Mouse (Mus musculus) erythroblast, adult 5-6 weeks (primary cell): Measurements from ENCODE around the gene Ms4a14. TPM values are rescaled to one million over a fixed set of nuclear protein-coding genes. Genes with fewer than 3 reads are reported as not detected.
"Not testable (repeated sequence)": the region's sequence is repeated elsewhere in the genome, so short reads cannot be mapped to it uniquely, and the experiment has no call there.

Experiments used
- ATAC-seq: replicated peaks from 2 replicates; pipeline ENCODE4 v1.8.0; 2016; ENCODE audit warnings: moderate number of reproducible peaks, mild to moderate bottlenecking, moderate TSS enrichment, inconsistent platforms; ENCODE audit not compliant: poor library complexity, low FRiP score, severe bottlenecking
- total RNA-seq, 2 experiments: library from RNA; stranded (forward) in 1 of 2; stranded (reverse) in 1 of 2; fragments of 150-400 nt in 1 of 2; fragments of 200-764, 138-1000 nt in 1 of 2; gene quantifications; 2 replicates each; pipeline versions ENCODE4 v1.2.3 to v1.2.4; 2015 to 2017; ENCODE audit warnings: low replicate concordance in 2 of 2

The Ms4a14 gene
- total RNA-seq (2015; ENCODE audit: low replicate concordance) (not detected in 2 replicates), total RNA-seq (2017; ENCODE audit: low replicate concordance) (0.26 TPM in 1 of 2 replicates, not detected in the other)

DNA sequence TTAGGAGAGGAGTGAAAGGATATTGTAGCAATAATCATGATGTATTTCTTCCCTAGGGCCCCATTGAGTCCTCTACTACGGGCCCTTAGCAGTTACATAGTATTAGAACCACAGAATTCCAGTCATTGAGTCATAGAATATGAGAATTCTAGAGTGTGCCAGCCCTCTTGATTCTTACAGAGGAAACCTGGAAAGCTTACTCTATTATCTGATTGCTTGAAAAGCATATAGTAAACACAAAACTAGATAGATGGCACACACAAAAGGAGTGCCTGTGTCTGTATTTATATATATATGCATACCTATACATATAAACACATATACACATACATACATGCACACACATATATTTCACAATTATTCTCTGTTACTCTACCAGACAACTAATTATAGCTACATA, at the start of gene Ms4a14:
Ms4a14 (minus strand) TSS at position 101 of the 400 bp plus-strand sequence.
- ATAC-seq, result no peak

DNA sequence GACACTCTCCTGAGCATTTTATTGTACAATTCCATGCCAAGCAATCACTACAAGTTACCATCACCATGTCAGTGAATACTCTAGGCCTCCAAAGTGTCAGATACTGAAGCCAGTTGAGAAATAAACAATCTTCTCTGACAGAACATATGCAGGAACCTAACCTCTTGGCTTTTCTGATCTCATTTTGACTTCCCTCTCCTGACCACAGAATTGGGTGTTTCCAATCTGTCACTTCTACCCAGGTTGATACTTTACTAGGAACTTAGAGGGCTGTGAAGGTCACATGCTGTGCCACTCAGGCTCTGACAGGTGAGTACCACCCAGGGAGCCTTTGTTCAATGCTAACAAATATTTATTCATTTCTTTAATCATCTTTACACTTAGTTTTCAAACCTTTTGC, 47.7 kb upstream of the Ms4a14 start:
- no peak for ATAC-seq

DNA sequence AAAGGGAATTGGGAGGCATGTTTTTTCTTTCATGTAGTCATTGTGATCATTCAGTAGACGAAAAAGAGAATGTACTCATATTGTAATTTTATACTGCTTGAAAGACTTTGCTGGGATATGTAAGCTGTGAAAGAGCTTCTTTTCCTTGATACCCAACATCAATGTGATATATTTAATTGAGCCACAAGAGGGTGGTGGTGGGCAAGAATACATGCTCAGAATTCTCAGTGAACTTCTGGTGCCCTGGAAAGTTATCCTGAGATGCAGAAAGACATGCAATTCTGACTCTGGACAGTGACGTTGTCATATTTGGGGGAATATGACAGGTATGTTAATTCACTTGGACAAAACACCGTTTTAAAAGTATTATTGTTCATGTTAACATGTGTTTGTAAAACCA, 45.9 kb upstream of the Ms4a14 start:
- ATAC-seq, result no peak

DNA sequence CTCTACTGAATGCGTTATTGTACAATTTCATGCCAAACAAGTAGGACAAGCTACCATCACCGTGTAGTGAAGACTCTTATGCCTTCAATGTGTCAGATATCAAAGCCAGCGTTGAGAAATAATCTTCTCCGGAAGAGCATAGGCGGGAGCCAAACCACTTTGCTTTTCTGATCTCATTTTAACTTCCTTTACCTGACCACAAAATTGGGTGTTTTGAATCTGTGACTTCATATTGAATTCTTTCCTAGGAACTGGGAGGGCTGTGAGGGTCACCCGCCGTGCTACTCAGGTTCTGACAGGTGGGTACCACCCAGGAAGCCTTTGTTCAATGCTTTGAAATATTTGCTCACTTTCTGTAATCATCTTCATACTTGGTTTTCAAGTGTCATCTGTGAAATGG, 41.5 kb upstream of the Ms4a14 start:
- ATAC-seq, result no peak

DNA sequence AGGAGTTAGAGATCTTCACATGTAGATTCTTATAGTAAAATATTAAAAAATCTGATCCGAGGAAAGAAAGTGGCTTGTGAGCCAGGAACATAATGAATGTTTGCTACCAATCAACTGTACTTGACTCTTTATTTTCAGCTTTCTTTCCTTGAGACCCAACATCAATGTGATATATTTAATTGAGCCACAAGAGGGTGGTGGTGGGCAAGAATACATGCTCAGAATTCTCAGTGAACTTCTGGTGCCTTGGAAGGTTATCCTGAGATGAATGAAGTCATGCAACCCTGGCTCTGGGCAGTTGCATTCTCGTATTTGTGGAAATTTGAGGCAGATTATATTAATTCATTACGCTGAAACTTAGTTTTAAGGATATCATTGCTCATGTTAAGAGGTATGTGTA, 37.6 kb upstream of the Ms4a14 start:
- no peak for ATAC-seq

DNA sequence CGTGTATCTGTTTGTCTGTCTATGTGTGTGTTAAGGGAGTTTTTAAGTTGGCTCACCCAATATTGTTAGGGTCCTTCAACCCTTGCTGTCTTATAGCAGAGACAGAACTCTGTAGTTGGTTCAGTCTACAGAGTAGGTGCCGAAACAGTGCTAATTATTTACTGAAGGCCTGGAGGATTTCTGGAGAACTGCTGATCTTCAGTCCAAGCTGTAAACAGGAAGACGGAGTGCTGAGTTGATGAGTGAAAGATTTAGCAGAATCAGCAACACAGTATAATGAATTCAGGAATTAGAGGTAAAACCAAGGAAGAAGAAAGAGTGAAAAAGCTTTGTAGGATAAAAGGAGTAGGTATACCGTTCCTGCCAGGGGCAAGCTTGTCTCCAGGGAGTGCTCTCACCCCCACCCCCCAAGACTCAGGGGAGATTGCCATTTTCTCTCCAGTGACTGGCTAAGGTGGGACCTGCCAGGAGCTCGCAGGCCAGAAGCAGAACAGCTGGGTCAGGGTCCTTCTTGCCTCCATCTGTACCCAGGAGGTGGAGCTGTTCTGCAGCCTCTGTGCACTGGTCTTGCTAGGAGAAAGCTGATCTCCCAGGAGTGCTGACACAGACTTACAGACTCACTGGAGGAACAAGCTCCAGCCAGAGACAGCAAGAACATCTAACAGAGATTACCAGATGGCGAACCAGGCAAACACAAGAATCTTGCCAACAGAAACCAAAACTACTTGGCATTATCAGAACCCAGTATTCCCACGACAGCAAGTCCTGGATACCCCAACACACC, 35.6 kb upstream of the Ms4a14 start:
- ATAC-seq, result no peak

DNA sequence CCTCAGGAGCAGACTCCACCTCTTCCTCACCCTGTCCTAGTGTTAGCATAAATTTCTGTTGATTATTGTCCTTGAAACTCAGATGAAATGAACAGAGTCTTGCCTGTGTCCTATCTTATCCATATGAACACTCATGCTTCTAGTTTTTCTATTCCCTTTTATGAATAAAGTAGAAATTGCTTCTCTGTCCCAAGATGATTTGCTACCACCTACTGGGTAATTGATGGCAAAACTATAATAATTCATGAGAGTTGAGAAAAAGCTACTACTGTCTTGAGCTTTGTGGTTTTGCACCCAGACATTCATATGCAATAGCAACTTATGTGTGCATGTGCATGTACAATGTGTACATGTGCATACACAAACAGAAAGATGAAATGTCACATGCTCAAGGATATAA, 29.7 kb upstream of the Ms4a14 start:
- ATAC-seq, result no peak

DNA sequence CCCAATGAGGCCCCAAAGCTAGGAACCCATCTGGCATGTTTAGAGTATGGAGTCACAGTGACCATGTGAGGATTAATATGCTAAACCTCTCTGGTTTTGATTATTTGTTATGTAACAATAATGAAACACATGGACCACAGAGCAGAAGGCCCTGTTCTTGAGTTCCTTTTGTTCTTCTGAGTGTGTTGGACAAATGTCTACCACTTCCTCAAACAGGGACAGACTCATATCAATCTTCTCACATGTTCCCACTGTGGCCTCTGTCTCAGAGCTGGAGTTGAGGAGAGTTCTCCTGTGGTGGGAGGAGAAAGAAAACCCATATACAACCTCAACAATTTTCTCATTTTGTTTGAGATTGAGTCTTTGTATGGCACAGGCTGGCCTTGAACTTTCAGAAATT, 28.9 kb upstream of the Ms4a14 start:
- no peak for ATAC-seq

DNA sequence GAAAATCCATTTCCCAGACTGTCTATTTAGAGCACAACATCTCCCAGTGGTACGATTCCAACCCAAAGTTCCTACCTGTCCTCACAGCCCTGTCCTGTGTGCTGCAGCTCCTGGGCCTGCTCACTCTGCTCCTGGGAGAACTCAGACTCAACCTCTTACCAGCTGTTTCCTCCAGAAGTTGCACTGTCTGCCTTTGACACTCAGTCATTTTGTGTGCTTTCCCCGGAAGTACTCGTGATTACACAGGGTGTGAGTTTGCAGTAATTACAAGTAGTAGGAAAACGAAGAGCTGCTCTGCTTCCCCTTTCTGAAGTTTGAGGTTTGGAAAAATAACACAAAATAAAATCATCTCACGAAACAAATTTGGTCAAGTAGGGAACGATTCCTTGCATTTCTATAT, 21.7 kb upstream of the Ms4a14 start, which contains the start of gene Ms4a7:
Ms4a7 (minus strand) TSS at position 215 of the 400 bp plus-strand sequence.
- no peak for ATAC-seq

DNA sequence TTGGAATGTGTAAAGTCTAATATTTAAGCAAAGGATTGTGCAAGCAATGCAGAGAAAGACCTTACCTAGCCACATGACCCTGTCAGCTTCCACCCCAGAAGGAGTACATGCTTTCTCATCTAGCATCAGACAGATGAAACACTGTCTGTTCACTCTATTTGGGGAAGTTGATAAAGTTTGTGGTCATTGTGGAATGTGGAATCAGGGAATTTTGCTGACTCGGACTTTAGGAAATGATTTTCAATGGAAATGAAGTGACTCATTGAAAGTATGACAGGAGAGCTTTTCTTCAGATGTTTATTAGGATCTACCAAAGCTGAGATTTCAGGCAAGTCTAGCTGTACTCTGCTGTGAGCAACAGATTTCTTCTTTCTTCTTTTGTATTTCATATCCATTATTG, 6.9 kb upstream of the Ms4a14 start:
- ATAC-seq, result no peak

DNA sequence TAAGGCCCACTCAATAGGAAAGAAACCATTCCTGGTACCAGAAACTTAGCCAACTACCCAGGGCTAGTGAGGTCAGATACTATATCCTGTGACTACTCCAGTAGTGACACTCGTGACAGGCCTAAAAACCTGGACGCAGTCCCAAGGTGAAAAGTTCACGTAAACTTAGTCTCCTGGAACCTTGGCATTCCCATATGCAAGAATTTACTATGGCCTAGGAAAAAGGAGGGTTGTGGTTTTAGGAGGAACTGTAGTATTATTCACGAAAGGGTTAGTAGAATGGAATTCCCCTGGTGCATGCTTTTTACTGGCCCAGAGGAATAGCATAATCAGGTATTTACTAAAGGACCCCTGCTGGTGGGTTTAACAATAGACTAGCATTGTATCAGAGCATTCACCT, 2.5 kb upstream of the Ms4a14 start:
- no peak for ATAC-seq

DNA sequence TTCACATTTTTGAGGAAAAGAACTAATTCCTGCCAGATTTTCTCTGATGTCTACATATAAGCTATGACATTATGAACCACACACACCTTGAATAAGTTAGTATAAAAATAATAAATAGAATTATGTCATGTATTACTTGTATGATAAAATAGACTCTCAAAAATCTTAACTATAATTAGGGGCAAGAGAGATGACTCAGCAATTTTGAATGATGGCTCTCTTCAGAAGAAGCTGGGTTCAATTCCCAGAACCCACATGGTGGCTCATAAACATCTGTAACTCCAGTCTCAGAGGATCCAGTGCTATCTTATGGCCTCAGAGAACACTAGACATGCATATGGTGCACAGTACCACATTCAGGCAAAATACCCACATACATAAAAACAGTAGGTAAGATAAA, 5.4 kb downstream of the Ms4a14 start:
- ATAC-seq, result no peak

DNA sequence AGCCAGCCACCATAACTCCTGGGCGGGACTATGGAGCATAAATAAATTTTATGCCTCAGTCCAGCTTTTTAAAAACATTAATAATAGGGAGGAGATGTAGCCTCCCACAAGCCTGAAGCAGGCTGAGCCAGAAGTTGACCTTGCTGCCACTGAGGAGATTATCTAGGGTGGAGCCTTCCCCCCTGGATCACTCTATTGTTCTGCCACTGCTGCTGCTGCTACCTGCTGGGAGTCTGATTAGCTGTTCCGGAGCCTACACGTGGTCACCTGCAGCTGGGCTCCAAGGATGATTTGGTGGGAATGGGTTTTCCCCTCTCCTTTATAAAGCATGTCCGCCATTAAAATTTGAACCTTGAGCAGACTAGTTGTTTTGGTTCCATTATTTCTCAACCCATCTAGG, 14.7 kb downstream of the Ms4a14 start:
- not testable (repeated sequence) for ATAC-seq

DNA sequence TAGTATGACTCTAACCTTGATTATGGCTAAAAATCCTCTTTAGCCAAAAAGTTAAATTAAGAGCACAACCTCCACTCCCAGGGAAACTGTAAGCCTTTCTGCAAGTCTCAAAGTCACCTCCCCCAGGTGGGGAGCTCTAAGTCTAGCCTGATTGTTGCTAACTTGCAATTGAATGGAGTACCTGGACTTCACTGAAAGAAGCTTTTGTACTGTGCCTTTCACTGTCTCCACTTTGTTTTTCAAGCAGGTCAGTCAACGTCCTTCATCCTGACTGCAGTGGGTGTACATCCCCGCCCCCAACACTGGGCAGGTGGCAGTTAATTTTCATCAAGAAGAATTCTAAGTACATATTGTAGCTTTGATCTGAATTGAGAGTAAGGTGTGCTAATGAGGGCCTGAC, 15.3 kb downstream of the Ms4a14 start:
- ATAC-seq, result no peak

DNA sequence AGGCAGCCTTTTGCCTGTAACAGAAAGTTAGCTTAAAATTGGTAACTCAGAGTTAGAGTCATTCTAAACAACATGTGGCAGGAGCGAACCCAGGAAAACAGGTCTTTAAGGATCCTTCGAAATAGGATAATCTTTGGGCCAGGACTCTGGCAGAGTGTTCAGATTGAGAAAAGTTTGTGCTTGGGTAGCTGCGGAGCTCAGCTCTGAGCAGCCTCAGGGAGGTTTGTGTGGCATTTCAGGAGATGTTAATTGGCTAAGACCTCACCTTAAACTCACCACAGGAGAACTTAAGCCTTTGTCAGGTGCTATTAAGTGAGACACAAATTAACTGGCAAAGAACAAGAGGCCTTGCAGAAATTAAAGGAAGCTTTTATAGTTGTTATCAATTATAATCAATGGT, 20.6 kb downstream of the Ms4a14 start:
- ATAC-seq, result not testable (repeated sequence)

DNA sequence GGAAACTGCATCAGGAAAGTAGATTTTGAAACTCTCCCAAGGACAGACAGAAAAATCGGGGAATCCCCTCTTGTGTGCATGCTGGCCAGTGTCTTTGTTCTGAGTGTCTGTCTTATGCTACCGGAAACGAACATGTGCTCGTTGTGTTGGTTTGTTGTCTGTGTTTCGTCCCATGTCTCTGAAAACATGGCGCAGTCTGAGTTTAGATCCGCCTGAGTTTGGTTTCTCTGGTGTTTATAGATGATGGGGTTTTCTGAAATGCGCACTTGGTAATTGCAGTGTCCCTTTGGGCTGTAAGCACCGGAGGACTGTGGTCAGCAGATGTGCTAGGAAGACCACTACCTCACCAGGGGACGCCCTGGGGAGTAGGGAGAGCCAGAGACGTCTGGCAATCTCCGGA, 21.3 kb downstream of the Ms4a14 start:
- no peak for ATAC-seq

DNA sequence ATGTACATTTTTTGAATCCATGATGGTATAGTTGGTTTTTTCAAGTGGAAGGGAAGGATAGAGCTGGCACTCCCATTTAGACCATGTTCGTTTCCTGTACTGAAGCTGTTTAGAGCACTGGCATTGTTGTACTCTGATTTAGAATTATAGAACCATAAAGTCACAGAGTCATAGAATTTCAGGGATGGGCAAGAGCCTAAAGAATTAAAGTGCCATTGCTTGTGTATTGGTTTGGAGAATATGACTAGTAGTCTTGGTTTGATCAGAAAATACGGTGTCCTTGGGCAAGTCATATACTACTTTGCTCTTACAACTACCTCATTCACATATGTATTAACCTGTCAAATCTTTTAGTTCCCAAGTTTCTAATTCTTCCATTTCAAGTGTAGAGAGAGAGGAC, 30.5 kb downstream of the Ms4a14 start, which contains the start of gene Ms4a5:
Ms4a5 (minus strand) TSS at position 101 of the 400 bp plus-strand sequence.
- no peak for ATAC-seq

DNA sequence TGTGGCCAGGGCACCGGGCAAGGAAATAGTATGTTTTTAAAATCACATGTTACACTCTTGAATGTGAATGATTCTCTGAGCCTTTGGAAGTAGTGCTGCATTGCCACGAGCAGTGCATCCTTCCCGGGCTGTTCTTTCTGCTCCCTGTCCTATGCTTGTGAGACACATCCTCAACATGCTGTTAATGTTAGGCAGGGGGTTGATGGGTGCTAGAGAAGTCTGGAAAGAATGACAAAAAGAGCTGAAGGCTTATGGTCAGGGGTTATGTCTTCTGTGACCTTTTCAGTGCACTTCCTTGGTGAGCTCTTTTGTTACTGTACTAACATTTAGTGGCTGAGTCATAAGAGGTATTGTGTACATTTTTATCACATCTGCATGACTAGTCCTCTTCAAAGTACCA, 34.0 kb downstream of the Ms4a14 start:
- no peak for ATAC-seq

DNA sequence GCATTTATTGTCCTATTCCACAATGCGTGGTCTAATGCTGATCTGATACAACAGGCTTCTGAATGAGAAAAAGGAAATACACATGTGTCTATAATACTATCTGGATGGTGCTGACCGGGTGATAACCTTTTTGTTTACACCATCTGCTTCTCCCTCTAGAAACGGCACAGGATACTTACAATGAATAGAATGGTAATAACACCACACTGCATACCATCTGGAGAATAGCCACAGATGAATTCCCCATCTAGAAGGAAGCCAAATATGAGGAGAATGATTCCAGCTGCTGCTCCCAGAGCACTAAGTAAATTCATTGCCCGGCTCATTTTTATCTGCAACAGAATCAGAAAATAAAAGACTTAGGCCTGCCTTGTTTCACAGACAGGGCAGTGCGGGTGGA, 37.8 kb downstream of the Ms4a14 start:
- no peak for ATAC-seq

DNA sequence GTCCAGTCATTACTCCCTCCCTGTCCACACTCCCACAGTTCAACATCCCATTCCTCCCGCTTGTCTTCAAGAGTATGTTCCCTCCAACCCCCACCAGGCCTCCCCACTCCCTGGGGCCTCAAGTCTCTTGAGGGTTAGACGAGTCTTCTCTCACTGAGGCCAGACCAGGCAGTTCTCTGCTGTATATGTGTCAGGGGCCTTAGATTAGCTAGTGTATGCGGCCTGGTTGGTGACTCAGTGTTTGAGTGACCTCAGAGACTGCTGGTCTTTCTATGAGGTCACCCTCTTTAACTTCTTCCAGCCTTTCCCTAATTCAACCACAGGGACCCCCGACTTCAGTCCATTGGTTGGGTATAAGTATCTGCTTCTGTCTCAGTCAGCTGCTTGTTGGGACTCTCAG, 47.3 kb downstream of the Ms4a14 start:
- ATAC-seq, result no peak

DNA sequence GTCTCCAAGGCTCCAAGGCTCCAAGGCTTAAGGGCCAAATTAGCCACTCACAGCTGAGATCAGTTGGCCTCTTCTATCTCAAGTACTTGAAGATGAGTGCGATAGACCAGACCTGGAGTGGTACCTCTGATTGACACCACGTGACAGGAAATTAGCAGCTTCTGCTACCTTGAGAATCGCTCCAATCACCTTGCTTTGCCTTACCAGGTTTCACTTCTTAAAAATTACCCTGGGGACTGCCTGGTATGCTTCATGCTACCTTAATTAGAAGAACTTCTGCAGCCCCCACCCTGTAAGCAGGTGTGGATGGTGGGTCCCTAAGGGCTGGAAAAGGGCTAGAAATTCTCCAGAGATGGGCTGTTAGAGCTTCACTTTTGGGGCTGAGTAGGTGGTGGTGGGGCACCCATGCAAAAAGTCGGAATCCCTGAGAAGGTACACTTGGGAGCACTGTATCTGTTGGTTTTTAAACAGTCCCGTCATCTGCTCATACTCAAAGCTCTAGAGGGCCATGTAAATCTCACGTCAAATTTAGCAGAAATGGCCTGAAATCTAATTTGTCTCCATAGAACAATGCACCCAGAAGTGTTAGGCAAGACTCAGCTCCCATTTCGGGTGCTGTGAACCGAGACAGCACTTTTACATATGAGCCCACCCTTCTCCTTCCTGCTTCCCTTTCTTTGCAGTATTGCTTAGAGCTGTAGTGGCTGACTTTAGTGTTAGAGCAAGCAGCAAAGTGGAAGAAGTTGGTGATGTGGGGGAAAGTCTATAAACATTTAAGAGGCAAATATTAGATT, 48.0 kb downstream of the Ms4a14 start, which contains the start of gene Ms4a1:
Ms4a1 (minus strand) TSS at position 190 of the 794 bp plus-strand sequence.
- ATAC-seq, result no peak
